Mouse (Mus musculus) heart, postnatal 0 days (tissue): ENCODE results near the gene Taar8c.

ENCODE experiments used
- CTCF ChIP-seq: IDR thresholded peaks from 2 replicates; pipeline ENCODE4 v1.5.1; 2016; ENCODE audit warnings: antibody characterized with exemption, control low read depth, low read depth
- EP300 ChIP-seq: IDR thresholded peaks from 2 replicates; pipeline ENCODE4 v1.6.1; 2016; ENCODE audit warnings: antibody characterized with exemption, low read depth

DNA sequence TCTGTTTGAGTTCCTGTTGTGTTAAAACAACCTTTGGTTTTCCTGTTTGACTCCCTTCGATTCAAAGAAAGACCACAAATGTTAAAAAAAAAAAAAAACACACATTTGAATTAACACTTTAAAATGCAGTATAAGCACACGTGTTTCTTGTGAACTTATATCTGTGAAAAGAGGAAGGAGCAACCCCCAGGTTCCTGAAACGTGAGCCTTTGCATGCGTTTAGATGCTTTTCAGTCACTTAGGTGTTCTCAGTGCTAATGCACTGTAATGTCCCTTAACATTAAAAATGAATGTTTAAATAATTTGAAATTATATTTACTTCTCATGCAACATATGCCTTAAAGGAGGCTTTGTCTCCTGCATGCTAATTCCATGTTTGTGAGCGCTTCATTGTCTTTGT is 6.0 kb upstream of the Taar8c start:
- TF ChIP-seq CTCF (no peak), EP300 (no peak)
